Mouse (Mus musculus) lung, postnatal 0 days (tissue): ENCODE measurements around the gene Rpl10. TPM values are rescaled to one million over a fixed set of nuclear protein-coding genes. Genes with fewer than 3 reads are reported as not detected.
A peak's percentile ranks its signal among the peaks of the same experiment; 100 is the strongest.

Experiments
- ATAC-seq: fragments of 200-750 bp; cut with Nextera tagmentation; 2 replicates; pipeline ENCODE4 v1.8.0; 2017; ENCODE audit warnings: moderate library complexity
- DNase-seq: peaks from one replicate; pipeline ENCODE4 v3.0.0-alpha.2; 2016; ENCODE audit warnings: low spot score
- H3K27ac ChIP-seq: fragments of 300-500 bp; sonication (generic); 2 replicates; pipeline ENCODE4 v1.5.1; 2014; ENCODE audit warnings: antibody characterized with exemption, mild to moderate bottlenecking, low read length, mixed read lengths
- H3K27me3 ChIP-seq: fragments of 300-500 bp; sonication (generic); replicated peaks from 2 replicates; pipeline ENCODE4 v1.6.1; 2014; ENCODE audit warnings: low read length, mixed read lengths; ENCODE audit not compliant: insufficient read depth
- H3K36me3 ChIP-seq: fragments of 300-500 bp; sonication (generic); 2 replicates; pipeline ENCODE4 v1.6.1; 2014; ENCODE audit warnings: low read length, mixed read lengths; ENCODE audit not compliant: insufficient read depth
- H3K4me1 ChIP-seq: fragments of 300-500 bp; sonication (generic); 2 replicates; pipeline ENCODE4 v1.6.1; 2014; ENCODE audit warnings: antibody characterized with exemption, low read depth, low read length, mixed read lengths; ENCODE audit not compliant: insufficient read depth
- H3K4me2 ChIP-seq: fragments of 300-500 bp; sonication (generic); replicated peaks from 2 replicates; pipeline ENCODE4 v1.6.1; 2014; ENCODE audit warnings: low read depth, mild to moderate bottlenecking, low read length, moderate library complexity, mixed read lengths
- H3K4me3 ChIP-seq: fragments of 300-500 bp; sonication (generic); 2 replicates; pipeline ENCODE4 v1.5.1; 2014; ENCODE audit warnings: low read depth, low read length
- H3K9ac ChIP-seq: fragments of 300-500 bp; sonication (generic); replicated peaks from 2 replicates; pipeline ENCODE4 v1.6.1; 2014; ENCODE audit warnings: low read depth, mild to moderate bottlenecking
- H3K9me3 ChIP-seq: fragments of 300-500 bp; sonication (generic); 2 replicates; pipeline ENCODE4 v1.6.1; 2016; ENCODE audit warnings: low read length, mixed read lengths
- CTCF ChIP-seq: IDR thresholded peaks from 2 replicates; pipeline ENCODE4 v1.5.1; 2016; ENCODE audit warnings: antibody characterized with exemption, mild to moderate bottlenecking
- EP300 ChIP-seq: IDR thresholded peaks from 2 replicates; pipeline ENCODE4 v1.6.1; 2016; ENCODE audit warnings: antibody characterized with exemption, mild to moderate bottlenecking, control low read depth
- WGBS: fragments of 180-500 bp; shearing (Covaris S2); extraction: QIAGEN DNeasy Blood & Tissue Kit; methylation state at CpG from one replicate; pipeline ENCODE4 v1.1.7; 2014; 5-methylcytosine and 5-hydroxymethylcytosine counted together
- polyA plus RNA-seq: library from polyadenylated mRNA; unstranded; fragments of >200 nt; fragmentation: Nextera tagmentation; extraction: Ambion mirVana; gene quantifications from 2 replicates; pipeline ENCODE4 v1.2.1, GENCODE M21; 2015

Rpl10 gene
- 661 and 759 TPM in 2 replicates for polyA plus RNA-seq

DNA sequence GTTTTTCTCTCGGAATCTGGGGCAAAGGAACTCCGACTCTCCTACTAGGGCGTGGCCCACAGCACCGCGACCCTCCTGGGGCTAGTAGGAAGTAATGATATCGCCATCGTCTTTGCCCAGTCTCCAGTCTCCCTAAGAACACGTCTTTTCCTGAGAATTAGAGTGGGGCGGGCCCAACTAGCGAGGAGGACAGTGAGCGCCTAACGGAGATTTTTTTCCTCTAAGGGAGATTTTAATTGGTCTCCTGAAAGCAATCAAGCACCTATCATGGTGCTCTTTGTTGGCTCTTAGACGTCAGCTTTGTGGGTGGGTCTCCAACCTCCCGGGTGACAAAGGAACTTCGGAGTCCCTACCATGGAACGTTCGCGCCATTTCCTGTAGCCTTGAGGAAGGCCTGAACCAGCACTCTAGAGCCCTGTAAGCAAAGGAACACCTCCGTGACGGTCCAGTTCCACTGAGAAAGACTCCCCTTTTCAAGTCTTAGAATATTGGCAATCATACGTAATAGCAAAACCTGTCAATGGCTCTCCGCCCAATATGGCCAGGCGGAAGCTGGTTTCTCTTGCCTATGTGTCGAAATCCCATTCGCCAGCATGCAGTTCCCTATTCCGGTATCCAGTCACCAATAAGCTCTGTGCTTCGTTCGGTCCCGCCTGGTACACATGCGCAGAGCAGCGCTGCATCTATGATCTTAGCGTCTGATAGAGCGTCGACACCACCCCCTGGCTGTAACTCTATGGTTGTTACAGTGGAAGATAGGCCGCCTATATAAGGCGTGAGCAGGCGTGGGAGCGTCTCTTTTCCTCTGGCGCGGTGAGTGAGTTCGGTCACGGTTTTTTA lies at the start of gene Rpl10:
Gene Rpl10, plus strand, starts transcription at position 751 of the 840 bp plus-strand sequence.
- peak within 1 kb of the TSS; percentile 49 for H3K4me2 ChIP-seq
- H3K4me3 ChIP-seq = peak within 1 kb of the TSS; percentile 54
- H3K4me1 ChIP-seq = no peaks in the 10 kb centered on the region
- peak; percentile 92 for ATAC-seq
- H3K36me3 ChIP-seq = no peaks in the 10 kb centered on the region
- no peaks in the 10 kb centered on the region for H3K27me3 ChIP-seq
- peak within 1 kb of the TSS; percentile 63 for H3K9ac ChIP-seq
- peak; percentile 97 for DNase-seq
- TF ChIP-seq EP300 = peak; percentile 79
- TF ChIP-seq CTCF = peak; percentile 68
- H3K9me3 ChIP-seq = no peaks in the 10 kb centered on the region
- 17% methylated on average over 38 of the region's 42 CpGs for WGBS
- peak within 1 kb of the TSS; percentile 90 for H3K27ac ChIP-seq

DNA sequence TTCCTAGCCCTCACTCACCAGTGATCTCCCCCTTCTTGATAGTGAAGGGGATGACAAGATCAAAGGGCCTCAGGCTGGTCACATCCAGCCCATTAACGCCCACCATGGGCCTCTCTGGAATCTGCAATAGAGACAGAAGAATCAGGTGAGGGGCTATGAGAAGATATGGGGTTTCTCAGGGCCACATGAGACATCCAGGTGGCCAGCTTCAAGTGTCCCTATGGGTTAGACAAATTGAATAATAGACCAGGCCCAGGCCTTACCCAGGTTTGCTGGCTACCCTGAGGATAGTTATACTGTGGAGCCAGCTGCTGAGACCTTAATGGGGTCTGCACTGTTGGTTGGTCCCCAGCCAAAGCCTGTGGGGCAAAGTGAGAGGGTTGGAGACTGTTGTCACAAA lies 40.6 kb upstream of the Rpl10 start:
- Histone ChIP-seq H3K4me1 (no peaks in the 10 kb centered on the region), H3K27me3 (no peaks in the 10 kb centered on the region), H3K4me2 (no peak overlapping the region), H3K9ac (no peak overlapping the region), H3K4me3 (no peak overlapping the region), H3K27ac (no peak overlapping the region), H3K9me3 (no peaks in the 10 kb centered on the region), H3K36me3 (peaks cover 9% of the 10 kb centered on the region)
- no peak for DNase-seq
- 53% methylated on average over 1 of the region's 1 CpGs for WGBS
- ATAC-seq = no peak
- no peak for TF ChIP-seq CTCF
- TF ChIP-seq EP300 = no peak

DNA sequence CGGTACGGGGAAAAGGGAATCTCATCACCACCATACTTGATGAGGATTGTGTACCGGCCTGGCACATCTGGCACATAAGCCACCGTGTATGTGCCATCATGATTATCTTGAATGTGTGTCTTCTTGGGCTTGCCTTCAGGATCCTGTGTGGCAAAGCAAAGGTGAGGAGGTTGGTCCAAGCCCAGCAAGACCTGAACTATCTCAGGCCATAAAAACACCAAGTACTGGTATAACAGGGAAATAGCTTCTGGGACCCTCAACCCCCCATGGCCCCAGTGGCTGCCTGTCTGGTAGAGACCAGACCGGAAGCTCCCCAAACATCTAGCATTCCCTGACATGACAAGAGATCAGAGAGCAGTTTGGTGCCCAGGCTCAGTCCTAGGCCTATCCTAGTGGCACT lies 37.4 kb upstream of the Rpl10 start:
- no peak overlapping the region for H3K9ac ChIP-seq
- no peak overlapping the region for H3K4me3 ChIP-seq
- H3K27me3 ChIP-seq = no peaks in the 10 kb centered on the region
- no peaks in the 10 kb centered on the region for H3K9me3 ChIP-seq
- TF ChIP-seq EP300 = no peak
- no peak for TF ChIP-seq CTCF
- no peaks in the 10 kb centered on the region for H3K4me1 ChIP-seq
- peaks cover 9% of the 10 kb centered on the region for H3K36me3 ChIP-seq
- H3K4me2 ChIP-seq = no peak overlapping the region
- H3K27ac ChIP-seq = no peak overlapping the region
- 88% methylated on average over 5 of the region's 5 CpGs for WGBS
- ATAC-seq (no peak), DNase-seq (no peak)

GRCm38 (mm10) chrX:74240332-74240731 lies 30.3 kb upstream of the Rpl10 start:
- H3K27ac ChIP-seq = no peak overlapping the region

GRCm38 (mm10) chrX:74243396-74243795 lies 27.2 kb upstream of the Rpl10 start:
- Histone ChIP-seq H3K4me3 (no peak overlapping the region), H3K36me3 (peaks cover 16% of the 10 kb centered on the region; the same call in 1 of the 2 replicates), H3K4me1 (no peaks in the 10 kb centered on the region), H3K9me3 (no peaks in the 10 kb centered on the region), H3K27ac (peak overlapping the region; percentile 92), H3K4me2 (peak overlapping the region; percentile 51), H3K27me3 (no peaks in the 10 kb centered on the region), H3K9ac (0 out of 2 replicates have a peak overlapping the region, but pooled peaks have one; percentile 19)
- 31% methylated on average over 2 of the region's 2 CpGs for WGBS
- DNase-seq = peak; percentile 73
- no peak for TF ChIP-seq EP300
- no peak for TF ChIP-seq CTCF
- peak; percentile 5; the same call in 1 of the 2 replicates for ATAC-seq

More at GRCm38 (mm10) chrX:74240332-74240731, 30.3 kb upstream of the Rpl10 start:
- ATAC-seq = no peak
- Histone ChIP-seq H3K9ac (no peak overlapping the region), H3K4me3 (no peak overlapping the region), H3K9me3 (no peaks in the 10 kb centered on the region), H3K4me2 (no peak overlapping the region), H3K4me1 (no peaks in the 10 kb centered on the region), H3K27me3 (no peaks in the 10 kb centered on the region), H3K36me3 (peaks cover 25% of the 10 kb centered on the region)
- no peak for TF ChIP-seq CTCF
- TF ChIP-seq EP300 = no peak
- WGBS = 87% methylated on average over 4 of the region's 4 CpGs
- DNase-seq = no peak

- H3K27me3 ChIP-seq = no peaks in the 10 kb centered on the region
- peak overlapping the region; percentile 92 for H3K27ac ChIP-seq
- WGBS = 34% methylated on average over 3 of the region's 3 CpGs
- H3K9me3 ChIP-seq = no peaks in the 10 kb centered on the region
- DNase-seq = peak; percentile 64
- peak overlapping the region; percentile 43 for H3K4me3 ChIP-seq
- H3K36me3 ChIP-seq = peaks cover 16% of the 10 kb centered on the region; the same call in 1 of the 2 replicates
- H3K4me2 ChIP-seq = peak overlapping the region; percentile 51
- H3K9ac ChIP-seq = 0 out of 2 replicates have a peak overlapping the region, but pooled peaks have one; percentile 19
- peak; percentile 5; the same call in 1 of the 2 replicates for ATAC-seq
- no peak for TF ChIP-seq EP300
- no peak for TF ChIP-seq CTCF
- no peaks in the 10 kb centered on the region for H3K4me1 ChIP-seq
These were observed 26.8 kb upstream of the Rpl10 start for GRCm38 (mm10) chrX:74243807-74244206.
